Mouse (Mus musculus): ENCODE results near the gene Dennd2c.

DNA sequence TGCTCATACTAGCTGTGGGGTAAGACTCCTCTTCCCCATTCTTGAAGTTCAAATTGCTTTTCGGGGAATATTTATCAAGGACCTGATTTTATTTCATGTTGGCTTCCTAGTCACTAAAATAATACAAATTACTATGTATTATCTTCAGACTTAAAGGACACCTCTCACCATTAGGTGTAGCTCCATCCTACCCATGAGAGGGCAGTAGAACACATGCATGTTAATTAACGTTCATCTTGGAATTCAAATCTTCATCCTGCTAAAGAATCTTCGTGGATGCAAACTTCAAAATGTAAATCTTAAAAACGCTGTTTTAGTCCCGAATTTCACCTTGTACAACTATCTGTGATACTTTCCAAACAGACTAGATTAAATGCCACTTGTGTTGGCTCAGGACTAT is 1.2 kb upstream of the Dennd2c start:
- TF ChIP-seq CTCF (IDR thresholded peaks at IDR 0.05; ENCODE audit: low read depth, low read length) = no peak
- no peak for TF ChIP-seq POLR2A (IDR thresholded peaks at IDR 0.05; ENCODE audit: extremely low read depth, insufficient read depth, low read length)

Measured in liver, adult 2 months (tissue).